Mouse (Mus musculus): Measurements from ENCODE around the gene Rgs17. TPM values are rescaled to one million over a fixed set of nuclear protein-coding genes. Genes with fewer than 3 reads are reported as not detected.

Rgs17 gene
- polyA plus RNA-seq, 1 experiment = 0.07 TPM

- Histone ChIP-seq H3K4me1 (ENCODE audit: control insufficient read depth, insufficient read depth, low read length) (no peaks in the 10 kb centered on the region), H3K27ac (ENCODE audit: insufficient read depth, low read depth, low read length) (no peak overlapping the region), H3K4me3 (ENCODE audit: insufficient read depth, low read length) (no peak overlapping the region)
- no peak for TF ChIP-seq POLR2A (IDR thresholded peaks at IDR 0.05; ENCODE audit: borderline replicate concordance, low read depth, low read length)
- TF ChIP-seq CTCF (IDR thresholded peaks at IDR 0.05; ENCODE audit: low read depth, low read length) = no peak
Measured at GRCm38 (mm10) chr10:5871081-5871480, 51.1 kb downstream of the Rgs17 start.

GRCm38 (mm10) chr10:5867981-5868552 lies 54.1 kb downstream of the Rgs17 start:
- no peak overlapping the region for H3K27ac ChIP-seq (ENCODE audit: insufficient read depth, low read depth, low read length)
- no peak for TF ChIP-seq CTCF (IDR thresholded peaks at IDR 0.05; ENCODE audit: low read depth, low read length)
- no peak for TF ChIP-seq POLR2A (IDR thresholded peaks at IDR 0.05; ENCODE audit: borderline replicate concordance, low read depth, low read length)

GRCm38 (mm10) chr10:5865996-5866395 lies 56.2 kb downstream of the Rgs17 start:
- Histone ChIP-seq H3K4me3 (ENCODE audit: insufficient read depth, low read length) (no peak overlapping the region), H3K27ac (ENCODE audit: insufficient read depth, low read depth, low read length) (no peak overlapping the region)
- TF ChIP-seq POLR2A (IDR thresholded peaks at IDR 0.05; ENCODE audit: borderline replicate concordance, low read depth, low read length) (no peak), CTCF (IDR thresholded peaks at IDR 0.05; ENCODE audit: low read depth, low read length) (no peak)

More at GRCm38 (mm10) chr10:5867981-5868552, 54.1 kb downstream of the Rgs17 start:
- Histone ChIP-seq H3K4me1 (ENCODE audit: control insufficient read depth, insufficient read depth, low read length) (no peaks in the 10 kb centered on the region), H3K4me3 (ENCODE audit: insufficient read depth, low read length) (no peak overlapping the region)

GRCm38 (mm10) chr10:5862669-5863068 lies 59.5 kb downstream of the Rgs17 start:
- Histone ChIP-seq H3K4me1 (ENCODE audit: control insufficient read depth, insufficient read depth, low read length) (no peaks in the 10 kb centered on the region; the same call in 1 of the 2 replicates), H3K27ac (ENCODE audit: insufficient read depth, low read depth, low read length) (no peak overlapping the region), H3K4me3 (ENCODE audit: insufficient read depth, low read length) (no peak overlapping the region)
- TF ChIP-seq CTCF (IDR thresholded peaks at IDR 0.05; ENCODE audit: low read depth, low read length) = no peak
- no peak for TF ChIP-seq POLR2A (IDR thresholded peaks at IDR 0.05; ENCODE audit: borderline replicate concordance, low read depth, low read length)

More at GRCm38 (mm10) chr10:5865996-5866395, 56.2 kb downstream of the Rgs17 start:
- H3K4me1 ChIP-seq (ENCODE audit: control insufficient read depth, insufficient read depth, low read length) = no peaks in the 10 kb centered on the region

GRCm38 (mm10) chr10:5860849-5861248 lies 61.4 kb downstream of the Rgs17 start:
- Histone ChIP-seq H3K4me1 (ENCODE audit: control insufficient read depth, insufficient read depth, low read length) (no peaks in the 10 kb centered on the region; the same call in 1 of the 2 replicates), H3K4me3 (ENCODE audit: insufficient read depth, low read length) (no peak overlapping the region), H3K27ac (ENCODE audit: insufficient read depth, low read depth, low read length) (no peak overlapping the region)
- TF ChIP-seq POLR2A (IDR thresholded peaks at IDR 0.05; ENCODE audit: borderline replicate concordance, low read depth, low read length) = no peak
- TF ChIP-seq CTCF (IDR thresholded peaks at IDR 0.05; ENCODE audit: low read depth, low read length) = no peak

- Histone ChIP-seq H3K27ac (ENCODE audit: insufficient read depth, low read depth, low read length) (no peak overlapping the region), H3K4me3 (ENCODE audit: insufficient read depth, low read length) (no peak overlapping the region), H3K4me1 (ENCODE audit: control insufficient read depth, insufficient read depth, low read length) (no peaks in the 10 kb centered on the region; the same call in 1 of the 2 replicates)
- no peak for TF ChIP-seq POLR2A (IDR thresholded peaks at IDR 0.05; ENCODE audit: borderline replicate concordance, low read depth, low read length)
Measured at GRCm38 (mm10) chr10:5859729-5860128, 62.5 kb downstream of the Rgs17 start.

GRCm38 (mm10) chr10:5857996-5858549 lies 64.1 kb downstream of the Rgs17 start:
- TF ChIP-seq POLR2A (IDR thresholded peaks at IDR 0.05; ENCODE audit: borderline replicate concordance, low read depth, low read length) (no peak), CTCF (IDR thresholded peaks at IDR 0.05; ENCODE audit: low read depth, low read length) (no peak)
- Histone ChIP-seq H3K4me1 (ENCODE audit: control insufficient read depth, insufficient read depth, low read length) (no peaks in the 10 kb centered on the region; the same call in 1 of the 2 replicates), H3K4me3 (ENCODE audit: insufficient read depth, low read length) (peak overlapping the region; percentile 11; the same call in 1 of the 2 replicates), H3K27ac (ENCODE audit: insufficient read depth, low read depth, low read length) (no peak overlapping the region)

GRCm38 (mm10) chr10:5853290-5853868 lies 68.8 kb downstream of the Rgs17 start:
- TF ChIP-seq CTCF (IDR thresholded peaks at IDR 0.05; ENCODE audit: low read depth, low read length) = no peak
- TF ChIP-seq POLR2A (IDR thresholded peaks at IDR 0.05; ENCODE audit: borderline replicate concordance, low read depth, low read length) = no peak

GRCm38 (mm10) chr10:5846939-5847338 lies 75.3 kb downstream of the Rgs17 start:
- H3K27ac ChIP-seq (ENCODE audit: insufficient read depth, low read depth, low read length) = no peak overlapping the region
- no peaks in the 10 kb centered on the region for H3K4me1 ChIP-seq (ENCODE audit: control insufficient read depth, insufficient read depth, low read length)
- no peak for TF ChIP-seq POLR2A (IDR thresholded peaks at IDR 0.05; ENCODE audit: borderline replicate concordance, low read depth, low read length)
- TF ChIP-seq CTCF (IDR thresholded peaks at IDR 0.05; ENCODE audit: low read depth, low read length) = no peak
- H3K4me3 ChIP-seq (ENCODE audit: insufficient read depth, low read length) = no peak overlapping the region

More at GRCm38 (mm10) chr10:5853290-5853868, 68.8 kb downstream of the Rgs17 start:
- H3K4me3 ChIP-seq (ENCODE audit: insufficient read depth, low read length) = no peak overlapping the region
- H3K4me1 ChIP-seq (ENCODE audit: control insufficient read depth, insufficient read depth, low read length) = no peaks in the 10 kb centered on the region; the same call in 1 of the 2 replicates
- H3K27ac ChIP-seq (ENCODE audit: insufficient read depth, low read depth, low read length) = no peak overlapping the region

- Histone ChIP-seq H3K4me3 (ENCODE audit: insufficient read depth, low read length) (no peak overlapping the region), H3K27ac (ENCODE audit: insufficient read depth, low read depth, low read length) (no peak overlapping the region), H3K4me1 (ENCODE audit: control insufficient read depth, insufficient read depth, low read length) (no peaks in the 10 kb centered on the region)
- TF ChIP-seq POLR2A (IDR thresholded peaks at IDR 0.05; ENCODE audit: borderline replicate concordance, low read depth, low read length) (no peak), CTCF (IDR thresholded peaks at IDR 0.05; ENCODE audit: low read depth, low read length) (no peak)
Measured at GRCm38 (mm10) chr10:5841369-5841768, 80.8 kb downstream of the Rgs17 start.
